24 mouse cellular contexts compared by ENCODE assay signal in genomic region chr1:177533332-177533731, GRCm38 (mm10).
DNase-seq lines count a peak whose midpoint lies in the region; ATAC-seq and TF ChIP-seq lines count a peak whose summit lies in the region.
"Had no signal": no experiment of that assay in that cellular context is flagged by ENCODE, and none has a peak within 500 bp of the region (broad histone marks: within the 10 kb centered on the region; RNA-seq: fewer than 3 reads in every experiment).

No protein-coding gene starts in this region.

- POLR2A ChIA-PET in Patski (lab: Charles Lee) = no interaction called here

- H3K9ac ChIP-seq in kidney, embryonic 15.5 days = no peak overlapping the region

- no peak overlapping the region for H3K4me2 ChIP-seq in kidney, embryonic 15.5 days

- no peaks in the 10 kb centered on the region for H3K4me1 ChIP-seq in kidney, embryonic 15.5 days
- H3K4me1 ChIP-seq in brown adipose tissue, adult 24 weeks (ENCODE audit: control insufficient read depth, insufficient read depth, insufficient read length, low read length) = peaks cover 8% of the 10 kb centered on the region; the same call in 1 of the 2 replicates

- no peak overlapping the region for H3K4me3 ChIP-seq in kidney, embryonic 15.5 days (replicated peaks)
- no peak overlapping the region for H3K4me3 ChIP-seq in brown adipose tissue, adult 24 weeks (ENCODE audit: insufficient read depth, low read depth, low read length)

- 0 out of 2 replicates have a peak, but pooled peaks have one; percentile 36 for ATAC-seq in kidney, embryonic 15.5 days (replicated peaks; ENCODE audit: low FRiP score)
- ATAC-seq in Patski = peak; percentile 78
- ATAC-seq: activated CD4-positive, CD25-positive, alpha-beta regulatory T cell, adult 4 months; CD4-positive, CD25-positive, alpha-beta regulatory T cell, adult 4 months had no signal

- DNase-seq in heart, adult 11 months = peak; percentile 52
- DNase-seq in heart, postnatal 4 days = no peak
- DNase-seq in kidney, adult 8-10 months = no peak
- DNase-seq in Patski (ENCODE audit: low read depth, low spot score) (peak; percentile 28), adipocyte (ENCODE audit: low spot score) (no peak)
- DNase-seq in adrenal gland, postnatal 25 days = no peak
- DNase-seq: adrenal gland, adult 2 months; adrenal gland, adult 8-10 months; adrenal gland, postnatal 10 days; adrenal gland, postnatal 14 days; adrenal gland, postnatal 36 days; B cell, adult 2 months; cerebellum, adult 11 months; cerebellum, adult 11-12 months; cerebellum, adult 18-20 months; cerebellum, adult 2 months; cerebellum, adult 8-10 months; cerebellum, adult 9-10 months had no signal

- no peak for TF ChIP-seq CTCF in Patski (IDR thresholded peaks at IDR 0.05)

- no peaks in the 10 kb centered on the region for H3K9me3 ChIP-seq in kidney, embryonic 15.5 days (replicated peaks)

- H3K27ac ChIP-seq in kidney, embryonic 15.5 days = no peak overlapping the region
- H3K27ac ChIP-seq in brown adipose tissue, adult 24 weeks (replicated peaks; ENCODE audit: low read depth, low read length) = peak overlapping the region; percentile 87

- WGBS in kidney, embryonic 15.5 days = 66% methylated on average over 2 of the region's 2 CpGs

- H3K36me3 ChIP-seq in kidney, embryonic 15.5 days = no peaks in the 10 kb centered on the region
- H3K36me3 ChIP-seq: G1E had no signal

- no peaks in the 10 kb centered on the region for H3K27me3 ChIP-seq in kidney, embryonic 15.5 days
- no peaks in the 10 kb centered on the region for H3K27me3 ChIP-seq in Patski
- H3K27me3 ChIP-seq: CH12.LX had no signal

- in situ Hi-C loops in Patski (cut with MboI; ENCODE audit: low pct_unique_long_range_greater_than_20kb) = no loop called here

- CTCF ChIA-PET in Patski (lab: Charles Lee) = no interaction called here

Comparison
In these comparisons a context has a peak if more than half of its experiments do, and no peak if none do; other contexts are left out.
1. DNase-seq: peak in heart, adult 11 months (single experiment) and Patski (single experiment); none in heart, postnatal 4 days (single experiment), kidney, adult 8-10 months (0 of 2), adrenal gland, postnatal 25 days (single experiment) and adipocyte (single experiment).